Mouse (Mus musculus): ENCODE data around the gene Gaa.

Gaa gene

GRCm38 (mm10) chr11:119300986-119301385, 33.3 kb downstream of the Gaa start:
- no peak for DNase-seq (ENCODE audit: low read depth, low spot score)

- peak; percentile 60 for DNase-seq (ENCODE audit: low read depth, low spot score)
These were observed 37.4 kb downstream of the Gaa start for GRCm38 (mm10) chr11:119304904-119305712.

- no peak for DNase-seq (ENCODE audit: low read depth, low spot score)
These were observed 39.3 kb downstream of the Gaa start for GRCm38 (mm10) chr11:119306762-119307657.

GRCm38 (mm10) chr11:119307658-119307867, 39.9 kb downstream of the Gaa start, which contains the start of gene Card14:
Gene Card14 (plus strand): TSS chr11:119307768.
- no peak for DNase-seq (ENCODE audit: low read depth, low spot score)

- DNase-seq (ENCODE audit: low read depth, low spot score): peak; percentile 69
These were observed 40.2 kb downstream of the Gaa start for GRCm38 (mm10) chr11:119307916-119308315.

GRCm38 (mm10) chr11:119310621-119311020, 42.9 kb downstream of the Gaa start:
- no peak for DNase-seq (ENCODE audit: low read depth, low spot score)

- no peak for DNase-seq (ENCODE audit: low read depth, low spot score)
These were observed 46.7 kb downstream of the Gaa start for GRCm38 (mm10) chr11:119314252-119314936.

- no peak for DNase-seq (ENCODE audit: low read depth, low spot score)
These were observed 49.0 kb downstream of the Gaa start for GRCm38 (mm10) chr11:119316720-119317119.

GRCm38 (mm10) chr11:119322521-119322920, 54.8 kb downstream of the Gaa start:
- no peak for DNase-seq (ENCODE audit: low read depth, low spot score)

GRCm38 (mm10) chr11:119325068-119325467, 57.4 kb downstream of the Gaa start:
- DNase-seq (ENCODE audit: low read depth, low spot score): no peak

- DNase-seq (ENCODE audit: low read depth, low spot score): no peak
These were observed 62.9 kb downstream of the Gaa start for GRCm38 (mm10) chr11:119330592-119330991.

GRCm38 (mm10) chr11:119331970-119332369, 64.3 kb downstream of the Gaa start:
- no peak for DNase-seq (ENCODE audit: low read depth, low spot score)

All from forelimb bud, embryonic 11.5 days (tissue).